Mouse (Mus musculus) embryonic facial prominence, embryonic 14.5 days (tissue): Measurements from ENCODE around the gene Carnmt1. TPM values are rescaled to one million over a fixed set of nuclear protein-coding genes. Genes with fewer than 3 reads are reported as not detected.

Experiments used
- ATAC-seq: fragments of 200-750 bp; cut with Nextera tagmentation; 2 replicates; pipeline ENCODE4 v1.8.0; 2017; ENCODE audit warnings: low read depth, moderate number of reproducible peaks, moderate TSS enrichment
- DNase-seq: peaks from one replicate; pipeline ENCODE4 v3.0.0-alpha.2; 2015; ENCODE audit warnings: low spot score
- H3K27ac ChIP-seq: fragments of 300-500 bp; sonication (generic); replicated peaks from 2 replicates; pipeline ENCODE4 v1.5.1; 2014; ENCODE audit warnings: low read depth, mild to moderate bottlenecking, low read length, moderate library complexity
- H3K27me3 ChIP-seq: fragments of 300-500 bp; sonication (generic); replicated peaks from 2 replicates; pipeline ENCODE4 v1.6.1; 2014; ENCODE audit warnings: low read length; ENCODE audit not compliant: control insufficient read depth, insufficient read depth
- H3K36me3 ChIP-seq: fragments of 300-500 bp; sonication (generic); 2 replicates; pipeline ENCODE4 v1.6.1; 2014; ENCODE audit warnings: low read length, mixed read lengths; ENCODE audit not compliant: control insufficient read depth, insufficient read depth
- H3K4me1 ChIP-seq: fragments of 300-500 bp; sonication (generic); 2 replicates; pipeline ENCODE4 v1.6.1; 2014; ENCODE audit warnings: antibody characterized with exemption, low read length; ENCODE audit not compliant: control insufficient read depth, insufficient read depth
- H3K4me2 ChIP-seq: fragments of 300-500 bp; sonication (generic); 2 replicates; pipeline ENCODE4 v1.6.1; 2014; ENCODE audit warnings: low read depth, mild to moderate bottlenecking, low read length, moderate library complexity, mixed read lengths
- H3K4me3 ChIP-seq: fragments of 300-500 bp; sonication (generic); 2 replicates; pipeline ENCODE4 v1.5.1; 2014; ENCODE audit warnings: low read depth, mild to moderate bottlenecking, low read length
- H3K9ac ChIP-seq: fragments of 300-500 bp; sonication (generic); 2 replicates; pipeline ENCODE4 v1.6.1; 2014; ENCODE audit warnings: low read depth, mild to moderate bottlenecking, low read length, moderate library complexity, mixed read lengths
- H3K9me3 ChIP-seq: fragments of 300-500 bp; sonication (generic); 2 replicates; pipeline ENCODE4 v1.6.1; 2016; ENCODE audit warnings: low read length; ENCODE audit not compliant: control insufficient read depth
- WGBS: fragments of 180-500 bp; shearing (Covaris S2); extraction: QIAGEN DNeasy Blood & Tissue Kit; methylation state at CpG from one replicate; pipeline ENCODE4 v1.1.7; 2014; 5-methylcytosine and 5-hydroxymethylcytosine counted together
- polyA plus RNA-seq: library from polyadenylated mRNA; unstranded; fragments of >200 nt; fragmentation: Nextera tagmentation; extraction: Ambion mirVana; gene quantifications from 2 replicates; pipeline ENCODE4 v1.2.1, GENCODE M21; 2014

Gene Carnmt1
- polyA plus RNA-seq, result 37.5 and 40.2 TPM in 2 replicates

GRCm38 (mm10) chr19:18670608-18671007, at the start of gene Carnmt1:
Carnmt1 (plus strand) TSS chr19:18670764.
- peak within 1 kb of the TSS; percentile 86 for H3K9ac ChIP-seq
- peak within 1 kb of the TSS; percentile 82 for H3K4me3 ChIP-seq
- no peaks in the 10 kb centered on the region for H3K27me3 ChIP-seq
- peaks cover 19% of the 10 kb centered on the region for H3K4me1 ChIP-seq
- WGBS, result 1% methylated on average over 28 of the region's 58 CpGs
- H3K9me3 ChIP-seq, result no peaks in the 10 kb centered on the region
- peak within 1 kb of the TSS; percentile 67 for H3K4me2 ChIP-seq
- DNase-seq, result peak; percentile 99
- ATAC-seq, result peak; percentile 97
- no peaks in the 10 kb centered on the region for H3K36me3 ChIP-seq
- peak within 1 kb of the TSS; percentile 86 for H3K27ac ChIP-seq

GRCm38 (mm10) chr19:18623894-18624293, 46.7 kb upstream of the Carnmt1 start:
- H3K4me2 ChIP-seq, result no peak overlapping the region
- no peak overlapping the region for H3K27ac ChIP-seq
- DNase-seq, result no peak
- 85% methylated on average over 2 of the region's 2 CpGs for WGBS
- no peaks in the 10 kb centered on the region for H3K27me3 ChIP-seq
- no peak overlapping the region for H3K4me3 ChIP-seq
- no peaks in the 10 kb centered on the region for H3K4me1 ChIP-seq
- H3K36me3 ChIP-seq, result no peaks in the 10 kb centered on the region
- H3K9ac ChIP-seq, result no peak overlapping the region
- no peak for ATAC-seq
- H3K9me3 ChIP-seq, result no peaks in the 10 kb centered on the region

GRCm38 (mm10) chr19:18629589-18629988, 41.0 kb upstream of the Carnmt1 start:
- H3K4me1 ChIP-seq, result peaks cover 12% of the 10 kb centered on the region; the same call in 1 of the 2 replicates
- H3K4me2 ChIP-seq, result peak overlapping the region; percentile 70
- no peaks in the 10 kb centered on the region for H3K9me3 ChIP-seq
- H3K27ac ChIP-seq, result no peak overlapping the region
- ATAC-seq, result no peak
- H3K27me3 ChIP-seq, result no peaks in the 10 kb centered on the region
- H3K36me3 ChIP-seq, result no peaks in the 10 kb centered on the region
- 59% methylated on average over 1 of the region's 1 CpGs for WGBS
- 0 out of 2 replicates have a peak overlapping the region, but pooled peaks have one; percentile 91 for H3K4me3 ChIP-seq
- DNase-seq, result peak; percentile 47
- no peak overlapping the region; the same call in 1 of the 2 replicates for H3K9ac ChIP-seq

- Histone ChIP-seq H3K27me3 (no peaks in the 10 kb centered on the region), H3K9ac (peak overlapping the region; percentile 74), H3K4me2 (peak overlapping the region; percentile 70), H3K27ac (peak overlapping the region; percentile 77), H3K4me3 (peak overlapping the region; percentile 91), H3K36me3 (no peaks in the 10 kb centered on the region), H3K9me3 (no peaks in the 10 kb centered on the region), H3K4me1 (peaks cover 12% of the 10 kb centered on the region; the same call in 1 of the 2 replicates)
- no peak for ATAC-seq
- 7% methylated on average over 17 of the region's 17 CpGs for WGBS
- DNase-seq, result peak; percentile 74
These were observed 40.1 kb upstream of the Carnmt1 start for GRCm38 (mm10) chr19:18630221-18631119.

- Histone ChIP-seq H3K27me3 (no peaks in the 10 kb centered on the region), H3K4me1 (peaks cover 12% of the 10 kb centered on the region; the same call in 1 of the 2 replicates), H3K4me3 (peak overlapping the region; percentile 91), H3K9me3 (no peaks in the 10 kb centered on the region), H3K27ac (peak overlapping the region; percentile 77), H3K4me2 (peak overlapping the region; percentile 70), H3K9ac (peak overlapping the region; percentile 74), H3K36me3 (no peaks in the 10 kb centered on the region)
- peak; percentile 55 for ATAC-seq
- DNase-seq, result peak; percentile 54
- WGBS, result under 1% methylated on average over 36 of the region's 40 CpGs
These were observed 39.4 kb upstream of the Carnmt1 start for GRCm38 (mm10) chr19:18631161-18631643.

- 1% methylated on average over 34 of the region's 51 CpGs for WGBS
- no peaks in the 10 kb centered on the region for H3K9me3 ChIP-seq
- peak within 1 kb of the TSS; percentile 70 for H3K4me2 ChIP-seq
- H3K9ac ChIP-seq, result peak within 1 kb of the TSS; percentile 74
- peak within 1 kb of the TSS; percentile 77 for H3K27ac ChIP-seq
- peak within 1 kb of the TSS; percentile 91 for H3K4me3 ChIP-seq
- DNase-seq (peak; percentile 97), ATAC-seq (peak; percentile 98)
- no peaks in the 10 kb centered on the region for H3K36me3 ChIP-seq
- H3K4me1 ChIP-seq, result peaks cover 12% of the 10 kb centered on the region; the same call in 1 of the 2 replicates
- no peaks in the 10 kb centered on the region for H3K27me3 ChIP-seq
These were observed 38.8 kb upstream of the Carnmt1 start, which contains the start of the genes Ostf1 and Nmrk1 for GRCm38 (mm10) chr19:18631644-18632219. Ostf1 (minus strand) TSS chr19:18631823. Nmrk1 (plus strand) TSS chr19:18631950.

GRCm38 (mm10) chr19:18632231-18633185, 38.1 kb upstream of the Carnmt1 start:
- H3K36me3 ChIP-seq, result no peaks in the 10 kb centered on the region
- H3K9ac ChIP-seq, result peak overlapping the region; percentile 74
- peaks cover 12% of the 10 kb centered on the region; the same call in 1 of the 2 replicates for H3K4me1 ChIP-seq
- peak overlapping the region; percentile 70 for H3K4me2 ChIP-seq
- no peaks in the 10 kb centered on the region for H3K9me3 ChIP-seq
- DNase-seq (no peak), ATAC-seq (no peak)
- WGBS, result 56% methylated on average over 13 of the region's 13 CpGs
- no peak overlapping the region for H3K27ac ChIP-seq
- peak overlapping the region; percentile 91 for H3K4me3 ChIP-seq
- no peaks in the 10 kb centered on the region for H3K27me3 ChIP-seq
